Mouse (Mus musculus) embryo, embryonic 11.5 days (tissue): ENCODE measurements around the gene Msi2.

Experiments used
- DNase-seq: peaks from one replicate; pipeline ENCODE4 v3.0.0-alpha.2; 2012; ENCODE audit warnings: low read depth, low spot score

The Msi2 gene

DNA sequence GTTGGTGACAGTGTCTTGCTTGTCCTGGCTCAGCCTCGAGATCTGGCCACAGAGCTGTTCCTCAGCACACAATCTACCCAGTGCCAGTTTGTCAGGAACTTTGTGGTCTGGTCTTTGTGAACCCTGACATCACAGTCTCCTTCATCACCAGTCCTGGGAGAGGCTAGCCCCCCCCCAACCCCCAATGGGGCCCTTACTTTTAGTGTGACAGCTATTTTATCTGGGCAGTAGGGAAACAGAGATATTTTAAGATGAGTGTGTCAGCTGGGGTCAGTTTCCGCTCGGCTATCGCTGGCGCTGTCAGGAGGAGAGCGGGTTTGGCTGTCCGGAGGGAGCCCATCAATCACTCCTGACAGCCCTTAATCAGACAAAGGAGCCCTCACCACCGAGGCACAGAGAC, 404.8 kb downstream of the Msi2 start:
- DNase-seq = no peak

DNA sequence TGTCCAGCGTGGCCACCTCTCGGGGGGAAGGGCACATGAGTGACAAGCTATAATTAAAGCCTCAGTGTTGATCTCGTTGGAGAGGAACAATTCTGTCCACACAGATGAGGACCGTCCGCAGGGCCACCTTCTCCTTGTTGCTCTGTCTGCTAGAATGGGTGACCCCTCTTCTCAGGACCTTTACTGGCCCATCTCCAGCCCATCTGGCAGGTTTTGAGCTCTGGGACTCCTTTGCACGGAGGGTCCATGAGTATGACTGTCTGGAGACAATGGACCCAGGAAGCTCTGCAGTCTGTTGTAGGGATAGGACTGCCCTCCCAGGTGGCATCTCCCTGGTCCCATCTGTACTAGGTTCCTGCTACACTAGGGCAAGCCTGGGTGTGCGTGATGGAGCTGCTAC, 406.7 kb downstream of the Msi2 start:
- DNase-seq = no peak

DNA sequence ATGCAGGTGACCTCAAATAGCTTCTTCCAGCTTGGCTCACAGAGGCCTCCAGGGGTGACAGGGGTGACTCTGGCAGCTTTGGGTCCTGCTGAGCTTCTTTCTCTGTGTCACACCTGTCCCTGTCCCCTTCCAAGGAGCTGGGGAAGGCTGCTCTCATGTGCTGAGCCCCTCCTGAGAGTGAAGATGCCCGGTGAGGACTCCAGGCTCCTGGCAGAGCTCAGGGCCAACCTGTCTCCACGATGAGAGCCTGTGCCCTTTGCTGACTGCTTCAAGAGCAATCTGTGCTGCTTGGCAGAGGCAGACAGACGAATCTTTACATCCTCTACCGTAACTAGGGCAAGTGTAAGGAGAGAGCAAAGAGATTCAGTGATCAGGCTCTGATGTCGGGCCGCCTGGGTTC, 407.5 kb downstream of the Msi2 start:
- DNase-seq = no peak

- DNase-seq = no peak
These were observed 409.1 kb downstream of the Msi2 start for GRCm38 (mm10) chr11:88309059-88309700.

DNA sequence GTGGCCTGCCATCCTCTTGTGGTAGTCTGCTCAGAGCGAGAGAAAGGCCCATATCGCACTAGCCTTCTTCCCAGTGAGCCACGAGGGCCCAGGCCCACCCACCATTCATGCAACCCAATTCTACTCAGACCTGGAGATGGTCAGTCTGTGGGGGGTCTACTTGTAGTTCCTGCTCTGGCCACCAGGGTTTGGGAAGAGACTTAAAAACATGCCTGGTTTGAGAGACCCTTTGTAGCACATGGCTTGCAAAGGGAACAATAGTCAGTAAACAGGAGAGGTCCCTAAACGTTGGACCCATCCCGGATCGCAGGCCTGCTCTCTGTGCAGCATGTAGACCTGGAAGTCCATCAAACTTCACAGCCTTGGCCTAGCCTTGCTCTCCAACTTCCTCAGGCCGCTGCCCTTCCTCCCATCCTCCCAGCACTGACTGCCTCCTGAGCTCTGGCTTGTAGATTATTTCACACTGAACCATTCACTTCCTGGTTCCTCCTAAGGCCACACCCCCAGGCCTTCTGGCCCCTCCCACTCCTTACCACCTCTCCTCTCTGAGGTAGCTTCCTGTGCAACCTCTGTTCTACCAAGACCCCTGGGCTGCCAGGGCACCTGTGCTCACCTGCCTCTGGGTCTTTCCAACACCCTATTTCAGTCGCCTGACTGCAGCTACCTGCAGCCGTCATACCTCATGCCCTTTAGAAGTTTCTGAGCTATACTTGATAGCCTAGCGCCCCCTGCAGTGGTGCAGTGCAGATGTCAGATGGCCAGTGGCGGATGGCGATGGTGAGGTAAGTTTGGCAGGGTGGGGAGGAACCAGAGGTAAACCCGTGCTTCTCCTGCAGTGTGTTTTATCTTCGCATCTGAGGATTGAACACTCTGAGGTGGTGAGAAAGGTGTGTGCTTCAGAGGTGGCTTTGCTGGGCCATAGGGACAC, 410.4 kb downstream of the Msi2 start:
- no peak for DNase-seq

DNA sequence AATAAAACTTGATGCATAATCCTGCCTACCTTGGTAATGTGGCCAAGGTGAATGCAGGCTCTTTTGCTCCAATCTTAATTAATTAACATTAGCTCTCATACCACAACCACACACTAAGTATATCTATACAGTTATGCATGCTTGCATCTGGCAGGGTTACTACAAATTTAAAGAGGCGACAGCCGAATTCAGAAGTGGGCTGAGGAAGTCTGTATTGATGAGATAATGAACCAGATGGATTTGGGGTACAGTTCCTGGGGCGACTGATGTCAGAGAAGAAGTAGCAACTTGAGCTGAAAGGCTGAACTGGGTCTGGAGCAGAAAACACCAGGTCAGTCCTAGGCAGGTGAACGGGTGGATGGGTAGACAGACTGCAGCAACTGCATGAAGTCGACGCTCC, 412.6 kb downstream of the Msi2 start:
- no peak for DNase-seq

DNA sequence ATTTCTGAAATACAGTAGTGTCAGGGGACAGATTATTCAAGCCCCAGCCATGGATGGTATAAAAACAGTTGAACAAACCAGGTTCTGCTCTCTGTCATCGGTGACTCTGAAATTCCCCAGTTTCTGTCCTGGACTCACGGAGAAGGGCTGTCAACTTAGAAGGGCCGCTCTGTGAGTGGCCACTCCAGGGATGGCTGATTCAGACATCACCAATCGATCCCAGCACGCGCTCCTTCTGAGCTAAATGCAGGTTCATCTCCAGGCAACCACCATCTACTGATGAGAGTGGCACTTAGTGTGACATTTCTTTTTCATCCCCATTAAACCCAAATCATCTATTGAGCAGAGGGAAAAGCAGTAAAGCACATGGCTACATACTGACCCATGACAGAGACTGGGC, 416.7 kb downstream of the Msi2 start:
- DNase-seq = no peak

DNA sequence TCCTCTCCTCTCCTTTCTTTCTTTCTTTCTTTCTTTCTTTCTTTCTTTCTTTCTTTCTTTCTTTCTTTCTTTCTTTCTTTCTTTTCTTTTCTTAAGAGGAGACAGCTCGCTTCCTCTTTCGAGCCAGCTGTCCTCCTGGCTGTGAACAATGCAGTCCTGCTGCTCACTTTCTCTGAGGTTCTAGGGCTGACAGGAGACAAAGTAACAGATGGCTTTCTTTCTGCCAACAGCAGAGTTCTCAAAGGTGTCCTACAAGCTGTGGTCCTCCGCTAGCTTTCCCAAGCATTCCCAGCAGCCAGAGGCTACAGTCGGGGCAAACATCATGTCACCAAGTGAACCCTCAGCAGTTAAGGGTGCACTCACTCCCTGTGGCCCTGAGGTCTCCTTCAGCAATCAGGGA, 419.0 kb downstream of the Msi2 start:
- no peak for DNase-seq

DNA sequence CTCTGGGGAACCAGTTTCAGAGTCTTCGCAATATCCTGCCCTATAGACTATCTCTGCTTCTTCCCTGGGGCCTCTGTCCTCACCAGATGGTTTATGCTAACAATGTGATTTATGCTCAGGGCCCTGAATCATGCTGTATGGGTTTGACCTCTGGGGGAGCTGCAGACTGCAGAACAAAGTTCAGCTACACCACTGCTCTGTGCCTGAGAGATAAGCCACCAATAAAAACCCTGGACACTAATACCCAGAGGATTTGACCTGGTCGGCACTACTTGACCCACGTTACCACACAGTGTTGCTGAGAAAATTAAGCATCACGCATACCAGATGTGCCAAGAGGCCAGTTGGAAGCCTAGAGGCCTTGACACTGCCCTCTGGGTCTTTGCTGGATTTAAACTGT, 420.8 kb downstream of the Msi2 start:
- DNase-seq = no peak

DNA sequence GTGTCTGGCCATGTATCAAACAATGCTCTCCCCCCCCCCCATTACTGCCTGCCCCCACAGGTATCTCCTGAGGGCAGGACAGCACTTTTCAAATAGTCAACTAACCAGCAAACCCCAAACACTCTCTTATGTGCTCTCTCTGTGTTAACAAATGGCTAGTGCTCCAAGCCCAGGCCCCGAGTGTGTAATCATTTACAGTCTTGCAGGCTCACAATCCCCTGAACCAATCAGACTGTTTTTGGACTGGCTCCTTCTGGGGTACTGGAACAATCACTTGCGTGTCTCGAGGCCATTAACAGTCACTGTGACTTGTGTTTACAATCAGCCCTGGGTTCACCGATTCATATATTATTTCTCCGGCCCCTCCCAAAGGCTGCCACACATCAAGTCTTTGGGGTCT, 423.0 kb downstream of the Msi2 start:
- DNase-seq = no peak

DNA sequence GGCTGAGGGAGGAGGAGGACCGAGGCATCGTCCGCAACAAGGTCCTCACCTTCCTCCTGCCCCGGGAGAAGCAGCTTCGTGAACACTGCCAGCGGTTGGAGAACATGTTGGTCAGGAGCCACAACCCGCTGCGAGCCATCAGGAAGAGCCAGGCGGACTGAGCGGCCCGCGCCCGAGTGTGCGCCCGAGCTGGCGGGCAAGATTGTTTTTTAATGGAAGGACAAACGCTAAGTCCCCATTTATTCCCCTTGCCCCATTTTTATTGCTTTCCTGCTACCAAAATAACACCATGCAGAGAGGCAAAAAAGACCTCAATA, 424.0 kb downstream of the Msi2 start:
- DNase-seq = no peak

- no peak for DNase-seq
These were observed 424.5 kb downstream of the Msi2 start, which contains the start of gene Ccdc182 for GRCm38 (mm10) chr11:88293631-88294393. Gene Ccdc182, plus strand, starts transcription at chr11:88294058.

GRCm38 (mm10) chr11:88291688-88292087, 426.6 kb downstream of the Msi2 start:
- DNase-seq = no peak

GRCm38 (mm10) chr11:88291245-88291644, 427.1 kb downstream of the Msi2 start:
- DNase-seq = no peak
